Mouse (Mus musculus) hindbrain, embryonic 16.5 days (tissue): ENCODE measurements at regions not wholly inside any gene's neighbourhood (a gene's known extent, or its start where the extent isn't known, plus 50 kb on each side); places are given as distances from the start of the nearest gene placed in this dataset.

Source experiments
- ATAC-seq: fragments of 200-750 bp; cut with Nextera tagmentation; 2 replicates; pipeline ENCODE4 v1.8.0; 2017; ENCODE audit warnings: moderate TSS enrichment, moderate library complexity
- H3K27ac ChIP-seq: fragments of 300-500 bp; sonication (generic); 2 replicates; pipeline ENCODE4 v1.5.1; 2014; ENCODE audit warnings: low read depth, mild to moderate bottlenecking, control low read depth, low read length, moderate library complexity
- H3K27me3 ChIP-seq: fragments of 300-500 bp; sonication (generic); replicated peaks from 2 replicates; pipeline ENCODE4 v1.6.1; 2014; ENCODE audit warnings: low read length; ENCODE audit not compliant: control insufficient read depth, insufficient read depth
- H3K36me3 ChIP-seq: fragments of 300-500 bp; sonication (generic); 2 replicates; pipeline ENCODE4 v1.6.1; 2014; ENCODE audit warnings: mild to moderate bottlenecking, low read length, moderate library complexity, mixed read lengths; ENCODE audit not compliant: control insufficient read depth, insufficient read depth
- H3K4me1 ChIP-seq: fragments of 300-500 bp; sonication (generic); 2 replicates; pipeline ENCODE4 v1.6.1; 2014; ENCODE audit warnings: low read depth, low read length; ENCODE audit not compliant: control insufficient read depth, insufficient read depth
- H3K4me2 ChIP-seq: fragments of 300-500 bp; sonication (generic); 2 replicates; pipeline ENCODE4 v1.6.1; 2014; ENCODE audit warnings: mild to moderate bottlenecking, low read length, control low read depth, moderate library complexity
- H3K4me3 ChIP-seq: fragments of 300-500 bp; sonication (generic); 2 replicates; pipeline ENCODE4 v1.5.1; 2014; ENCODE audit warnings: mild to moderate bottlenecking, low read length, control low read depth, moderate library complexity
- H3K9ac ChIP-seq: fragments of 300-500 bp; sonication (generic); 2 replicates; pipeline ENCODE4 v1.6.1; 2014; ENCODE audit warnings: low read depth, mild to moderate bottlenecking, control low read depth, low read length, moderate library complexity
- H3K9me3 ChIP-seq: fragments of 300-500 bp; sonication (generic); 2 replicates; pipeline ENCODE4 v1.6.1; 2014; ENCODE audit warnings: mild to moderate bottlenecking, low read length, moderate library complexity; ENCODE audit not compliant: control insufficient read depth
- WGBS: fragments of 180-500 bp; shearing (Covaris S2); extraction: QIAGEN DNeasy Blood & Tissue Kit; methylation state at CpG from one replicate; pipeline ENCODE4 v1.1.7; 2014; 5-methylcytosine and 5-hydroxymethylcytosine counted together

DNA sequence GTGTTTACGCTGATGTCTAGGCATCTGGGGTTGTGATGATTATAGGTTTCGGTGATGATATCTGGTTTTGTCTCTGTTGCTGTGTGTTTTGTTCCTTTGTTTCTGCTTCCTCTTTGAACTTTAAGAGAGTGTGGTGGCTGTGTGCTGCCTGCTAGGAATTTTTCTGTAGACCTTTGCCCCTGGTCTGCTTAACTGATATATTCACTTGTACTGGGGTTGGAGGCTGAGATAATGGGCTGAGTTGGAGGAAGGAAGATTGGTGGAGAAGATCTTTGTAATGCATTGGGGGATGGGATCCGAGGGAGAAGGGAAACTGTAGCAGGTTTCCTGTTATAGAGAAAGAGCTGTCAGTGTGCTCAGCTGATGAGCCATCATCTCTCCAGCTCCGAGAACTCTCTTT, 55.8 kb downstream of the Mid1ip1 start:
- Histone ChIP-seq H3K27ac (no peak overlapping the region), H3K9me3 (no peaks in the 10 kb centered on the region), H3K27me3 (no peaks in the 10 kb centered on the region), H3K9ac (no peak overlapping the region), H3K4me1 (no peaks in the 10 kb centered on the region), H3K36me3 (no peaks in the 10 kb centered on the region), H3K4me2 (no peak overlapping the region), H3K4me3 (no peak overlapping the region)
- ATAC-seq = no peak
- WGBS = 62% methylated on average over 4 of the region's 4 CpGs

DNA sequence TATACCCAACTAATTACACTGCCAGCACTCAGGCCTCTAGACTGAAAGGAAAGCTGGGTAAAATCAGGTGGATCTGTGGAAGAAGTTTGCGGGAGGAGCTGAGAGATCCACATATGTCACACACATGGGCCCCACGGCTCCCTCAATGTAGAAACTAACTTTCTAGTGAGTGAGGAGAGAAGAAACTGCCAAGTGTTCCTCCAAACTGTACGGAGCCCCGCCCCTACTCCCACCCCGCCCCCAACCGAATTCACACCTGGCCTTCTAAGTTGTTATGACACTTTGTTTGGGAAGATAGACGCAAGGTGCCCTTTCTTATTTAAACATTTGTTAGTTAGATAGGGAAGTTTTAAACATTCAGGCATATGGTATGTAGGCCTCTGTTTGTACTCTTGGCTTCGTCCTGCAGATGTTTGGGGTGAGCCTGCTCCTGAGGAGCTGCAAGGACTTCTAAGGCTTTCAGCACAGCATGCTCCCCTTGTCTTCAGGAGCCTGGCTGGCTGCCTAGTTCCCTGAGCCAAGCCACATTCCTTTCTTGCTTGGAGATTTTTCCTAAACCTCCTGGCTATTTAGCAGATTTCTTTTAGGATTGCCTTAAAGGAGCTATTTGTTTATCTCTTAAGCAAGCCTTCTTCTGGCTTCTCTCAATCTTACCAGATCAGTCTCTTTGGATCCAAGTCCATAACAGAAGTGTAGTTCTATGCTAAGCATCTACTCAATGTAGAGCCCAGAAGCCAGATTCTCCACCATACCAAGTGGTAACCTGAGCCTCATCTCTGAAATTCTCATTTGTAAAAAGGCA, 61.1 kb downstream of the Mid1ip1 start:
- no peak for ATAC-seq
- WGBS = 41% methylated on average over 8 of the region's 8 CpGs
- H3K27me3 ChIP-seq = no peaks in the 10 kb centered on the region

DNA sequence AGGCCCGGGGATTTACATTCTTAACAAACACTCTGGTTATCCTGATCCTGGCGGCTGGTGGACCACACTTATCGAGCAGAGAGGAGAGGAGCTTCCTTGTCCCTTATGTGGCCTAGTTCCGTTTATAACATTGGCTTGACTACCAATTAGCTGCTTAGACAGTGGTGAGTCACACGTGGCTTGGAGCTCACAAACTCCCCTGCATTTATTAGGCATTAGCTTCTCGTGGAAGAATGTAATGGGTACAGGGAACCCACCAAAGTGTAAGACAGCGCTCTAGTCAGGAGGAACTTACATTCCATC, 61.7 kb downstream of the Mid1ip1 start:
- no peak overlapping the region for H3K27ac ChIP-seq
- no peak for ATAC-seq
- 48% methylated on average over 7 of the region's 7 CpGs for WGBS
- no peak overlapping the region for H3K9ac ChIP-seq
- H3K9me3 ChIP-seq = no peaks in the 10 kb centered on the region
- H3K27me3 ChIP-seq = no peaks in the 10 kb centered on the region
- no peak overlapping the region for H3K4me3 ChIP-seq
- no peak overlapping the region for H3K4me2 ChIP-seq
- no peaks in the 10 kb centered on the region for H3K4me1 ChIP-seq
- H3K36me3 ChIP-seq = no peaks in the 10 kb centered on the region

More for the DNA sequence above, 61.1 kb downstream of the Mid1ip1 start:
- Histone ChIP-seq H3K9ac (no peak overlapping the region), H3K4me3 (no peak overlapping the region), H3K27ac (no peak overlapping the region), H3K36me3 (no peaks in the 10 kb centered on the region), H3K9me3 (no peaks in the 10 kb centered on the region), H3K4me2 (no peak overlapping the region), H3K4me1 (no peaks in the 10 kb centered on the region)

DNA sequence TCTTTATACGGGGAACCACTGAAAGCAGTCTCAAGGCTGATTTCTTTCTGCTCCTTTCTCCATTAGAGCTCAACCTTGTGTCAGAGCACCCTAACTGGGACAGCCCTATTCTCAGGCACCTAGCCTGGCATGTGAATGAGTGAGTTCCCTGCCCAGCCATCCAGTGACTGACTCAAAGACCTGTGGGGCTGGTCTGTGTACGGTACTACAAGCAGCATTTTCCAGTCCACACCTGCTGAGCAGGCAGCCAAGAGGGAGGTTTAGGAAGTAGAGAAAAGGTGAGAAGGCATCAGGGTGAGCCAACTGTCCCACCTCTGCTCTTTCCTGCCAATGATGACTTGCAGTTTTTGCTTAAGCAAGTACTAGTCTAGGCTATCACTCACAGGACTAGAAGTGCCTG, 63.2 kb downstream of the Mid1ip1 start:
- Histone ChIP-seq H3K27me3 (no peaks in the 10 kb centered on the region), H3K9ac (no peak overlapping the region), H3K4me2 (no peak overlapping the region), H3K36me3 (no peaks in the 10 kb centered on the region), H3K27ac (no peak overlapping the region), H3K4me1 (no peaks in the 10 kb centered on the region), H3K9me3 (no peaks in the 10 kb centered on the region), H3K4me3 (no peak overlapping the region)
- no peak for ATAC-seq
- 85% methylated on average over 2 of the region's 2 CpGs for WGBS

DNA sequence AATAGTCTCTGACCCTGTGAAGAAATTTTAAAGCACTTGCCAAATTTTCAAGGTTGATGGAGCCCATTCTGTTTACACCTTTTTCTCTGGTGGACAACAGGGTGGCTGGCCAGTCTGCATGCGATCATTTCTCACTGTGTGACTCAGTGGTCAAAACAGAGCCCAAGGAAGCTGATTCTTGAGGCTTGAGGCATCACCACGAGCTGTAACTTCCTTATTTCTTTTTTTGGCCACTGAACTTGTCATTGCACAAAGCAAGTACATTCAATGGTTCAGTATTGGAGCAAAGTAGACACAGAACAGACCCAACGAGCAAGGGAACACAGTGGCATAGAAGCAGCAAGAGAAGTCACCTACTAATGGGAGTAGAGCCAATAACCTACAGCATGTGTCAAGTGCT, 71.5 kb downstream of the Mid1ip1 start:
- ATAC-seq = no peak
- Histone ChIP-seq H3K4me3 (no peak overlapping the region), H3K36me3 (no peaks in the 10 kb centered on the region), H3K27ac (no peak overlapping the region), H3K9me3 (no peaks in the 10 kb centered on the region), H3K9ac (no peak overlapping the region), H3K4me1 (no peaks in the 10 kb centered on the region), H3K27me3 (no peaks in the 10 kb centered on the region), H3K4me2 (no peak overlapping the region)
- WGBS = 83% methylated on average over 3 of the region's 3 CpGs

DNA sequence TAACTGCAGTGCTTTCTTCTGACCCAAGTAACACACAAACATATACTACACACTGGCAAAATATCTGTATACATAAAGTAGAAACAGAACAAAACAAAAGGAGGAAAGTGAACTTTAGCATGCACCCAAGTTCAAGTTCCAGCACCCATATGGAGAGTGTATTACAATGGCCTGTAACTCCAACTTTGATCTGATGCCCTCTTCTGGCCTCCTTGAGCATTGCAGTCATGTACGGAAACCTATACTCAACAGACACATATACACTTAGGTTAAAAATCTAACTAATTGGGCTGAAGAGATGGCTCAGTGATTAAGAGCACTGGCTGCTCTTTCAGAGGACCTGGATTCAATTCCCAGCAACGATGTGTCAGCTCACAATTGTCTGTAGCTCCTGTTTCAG, 72.2 kb downstream of the Mid1ip1 start:
- no peak for ATAC-seq
- 89% methylated on average over 2 of the region's 2 CpGs for WGBS
- Histone ChIP-seq H3K4me2 (no peak overlapping the region), H3K27me3 (no peaks in the 10 kb centered on the region), H3K4me1 (no peaks in the 10 kb centered on the region), H3K27ac (no peak overlapping the region), H3K9me3 (no peaks in the 10 kb centered on the region), H3K36me3 (no peaks in the 10 kb centered on the region), H3K4me3 (no peak overlapping the region), H3K9ac (no peak overlapping the region)

DNA sequence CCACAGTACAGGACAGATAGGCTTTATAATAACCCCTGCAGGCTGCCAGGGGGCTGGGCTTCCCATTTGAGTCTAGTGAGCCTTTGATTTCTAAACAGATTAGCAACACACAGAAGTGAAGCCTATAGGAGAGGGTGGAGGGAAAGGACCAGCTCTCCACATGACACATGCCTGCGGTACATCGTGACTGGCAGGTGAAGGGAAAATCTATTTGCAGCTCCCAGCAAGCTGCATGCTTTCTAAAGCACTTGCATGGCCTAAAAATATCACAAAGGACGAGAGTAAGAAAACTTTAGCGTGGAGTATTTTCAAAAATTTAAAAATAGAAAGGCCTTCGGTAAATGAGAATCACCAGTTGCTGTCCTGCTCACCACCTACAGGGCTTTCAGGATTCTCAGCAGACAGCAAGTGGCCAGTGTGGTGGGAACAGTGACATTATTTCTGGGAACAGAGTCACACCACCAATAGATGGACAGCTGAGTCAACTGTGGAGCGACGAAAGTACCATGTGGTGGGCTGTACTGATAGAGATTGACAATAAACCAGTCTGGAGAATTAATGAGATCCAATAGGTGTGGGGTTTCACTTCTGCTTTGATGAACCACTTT, 105.6 kb downstream of the Mid1ip1 start:
- Histone ChIP-seq H3K27me3 (no peaks in the 10 kb centered on the region), H3K27ac (no peak overlapping the region)

DNA sequence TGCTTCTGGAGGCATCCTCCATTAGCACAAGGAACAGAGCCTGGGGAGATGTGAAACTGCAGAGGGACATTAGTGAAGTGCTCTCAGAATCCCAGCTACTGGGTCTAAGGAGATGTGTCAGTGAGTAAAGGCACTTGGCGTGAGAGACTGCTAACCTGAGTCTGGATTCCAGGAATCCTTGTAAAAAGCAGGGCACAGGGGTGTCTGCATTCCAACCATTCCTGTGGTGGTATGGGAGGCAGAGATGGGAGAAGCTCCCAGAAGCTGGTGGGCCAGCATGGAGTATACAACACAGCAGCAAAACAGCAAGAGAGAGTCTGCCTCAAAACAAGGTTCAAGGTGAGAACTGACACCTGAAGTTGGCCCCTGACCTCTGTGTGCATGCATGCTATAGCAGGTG, 118.9 kb downstream of the Mid1ip1 start:
- WGBS = 83% methylated on average over 1 of the region's 1 CpGs
- H3K4me3 ChIP-seq = no peak overlapping the region

More for the DNA sequence above, 105.6 kb downstream of the Mid1ip1 start:
- Histone ChIP-seq H3K4me3 (no peak overlapping the region), H3K9me3 (no peaks in the 10 kb centered on the region), H3K4me1 (no peaks in the 10 kb centered on the region), H3K9ac (no peak overlapping the region), H3K4me2 (no peak overlapping the region), H3K36me3 (no peaks in the 10 kb centered on the region)
- ATAC-seq = no peak
- WGBS = 64% methylated on average over 7 of the region's 7 CpGs

DNA sequence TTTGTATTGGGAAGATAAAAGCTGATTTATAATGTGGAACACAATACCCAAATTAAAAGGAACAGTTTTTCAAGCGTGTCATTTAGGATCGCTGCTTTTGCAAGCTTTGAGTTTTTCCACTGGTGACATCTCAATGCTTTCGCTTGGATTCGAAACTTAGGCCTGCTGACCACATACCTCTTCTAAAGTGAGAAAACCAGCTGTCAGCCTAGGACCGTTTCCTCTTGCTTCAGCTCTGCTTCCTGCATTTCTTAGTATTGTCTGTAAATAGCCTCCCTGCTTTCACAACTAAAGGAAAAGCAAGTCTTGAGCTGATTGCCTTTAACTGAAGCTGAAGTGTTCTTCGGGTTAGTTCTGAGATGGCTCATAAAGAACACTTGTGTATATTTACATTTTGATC, 142.3 kb downstream of the Mid1ip1 start:
- H3K27ac ChIP-seq = no peak overlapping the region
- ATAC-seq = no peak
- no peak overlapping the region for H3K4me2 ChIP-seq
- H3K36me3 ChIP-seq = no peaks in the 10 kb centered on the region
- 63% methylated on average over 6 of the region's 6 CpGs for WGBS
- H3K9ac ChIP-seq = no peak overlapping the region
- no peaks in the 10 kb centered on the region for H3K4me1 ChIP-seq
- H3K27me3 ChIP-seq = no peaks in the 10 kb centered on the region
- no peaks in the 10 kb centered on the region for H3K9me3 ChIP-seq
- H3K4me3 ChIP-seq = no peak overlapping the region

More for the DNA sequence above, 118.9 kb downstream of the Mid1ip1 start:
- H3K4me1 ChIP-seq = no peaks in the 10 kb centered on the region
- no peaks in the 10 kb centered on the region for H3K9me3 ChIP-seq
- H3K27ac ChIP-seq = no peak overlapping the region
- H3K27me3 ChIP-seq = no peaks in the 10 kb centered on the region
- H3K36me3 ChIP-seq = no peaks in the 10 kb centered on the region
- no peak overlapping the region for H3K4me2 ChIP-seq
- no peak overlapping the region for H3K9ac ChIP-seq
- no peak for ATAC-seq
